Mouse (Mus musculus) spleen, postnatal 14 days (tissue): ENCODE measurements around the gene Gm5128.
"Not testable (repeated sequence)": the region's sequence is repeated elsewhere in the genome, so short reads cannot be mapped to it uniquely, and the experiment has no call there.

Source experiments
- DNase-seq, 2 experiments: peaks; one replicate each; pipeline ENCODE4 v3.0.0; 2021 to 2022; ENCODE audit warnings: low spot score in 2 of 2

The Gm5128 gene

GRCm38 (mm10) chrX:135372984-135373383, at the start of gene Gm5128:
Gene Gm5128, plus strand, starts transcription at chrX:135373284.
- not testable (repeated sequence) for DNase-seq

- not testable (repeated sequence) for DNase-seq
Measured at GRCm38 (mm10) chrX:135360685-135361084, 12.4 kb upstream of the Gm5128 start.

GRCm38 (mm10) chrX:135361943-135362342, 11.1 kb upstream of the Gm5128 start:
- DNase-seq: not testable (repeated sequence)

GRCm38 (mm10) chrX:135403578-135403977, 30.5 kb downstream of the Gm5128 start:
- DNase-seq: not testable (repeated sequence)

- DNase-seq: not testable (repeated sequence)
Measured at GRCm38 (mm10) chrX:135421203-135421602, 48.1 kb downstream of the Gm5128 start.

- not testable (repeated sequence) for DNase-seq
Measured at GRCm38 (mm10) chrX:135421824-135422223, 48.7 kb downstream of the Gm5128 start.

GRCm38 (mm10) chrX:135422473-135422872, 49.4 kb downstream of the Gm5128 start:
- DNase-seq: not testable (repeated sequence)
